Mouse (Mus musculus): Measurements from ENCODE around the gene Hccs. TPM values are rescaled to one million over a fixed set of nuclear protein-coding genes. Genes with fewer than 3 reads are reported as not detected.

Gene Hccs
- polyA plus RNA-seq, 1 experiment from 2014 or later = 44.8 TPM

DNA sequence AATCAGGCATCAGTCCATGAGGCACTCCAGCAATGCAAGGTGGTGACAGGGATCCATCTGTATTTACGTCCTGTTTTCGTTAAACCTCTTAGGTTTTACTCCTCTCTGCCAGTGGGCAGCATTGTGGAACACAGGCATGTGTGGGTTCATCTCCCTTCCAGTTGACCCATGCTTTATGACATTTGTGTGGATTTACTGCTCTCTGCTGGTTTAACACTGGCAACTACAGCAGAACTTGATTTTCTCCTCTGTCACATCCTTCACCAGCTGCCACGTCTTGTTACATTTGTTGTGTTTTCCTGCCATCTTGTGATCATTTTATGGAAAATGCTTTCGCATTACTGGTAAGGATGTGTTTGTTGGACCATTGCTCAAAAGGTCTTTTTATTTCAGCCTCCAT, 20.6 kb downstream of the Hccs start:
- Histone ChIP-seq H3K4me1 (no peaks in the 10 kb centered on the region), H3K27me3 (no peaks in the 10 kb centered on the region), H3K9ac (no peak overlapping the region), H3K9me3 (replicated peaks) (no peaks in the 10 kb centered on the region), H3K27ac (no peak overlapping the region), H3K4me2 (no peak overlapping the region), H3K4me3 (no peak overlapping the region), H3K36me3 (ENCODE audit: poor library complexity, severe bottlenecking) (no peaks in the 10 kb centered on the region)
- peak; percentile 48; the same call in 1 of the 2 replicates for ATAC-seq
- 90% methylated on average over 4 of the region's 4 CpGs for WGBS

DNA sequence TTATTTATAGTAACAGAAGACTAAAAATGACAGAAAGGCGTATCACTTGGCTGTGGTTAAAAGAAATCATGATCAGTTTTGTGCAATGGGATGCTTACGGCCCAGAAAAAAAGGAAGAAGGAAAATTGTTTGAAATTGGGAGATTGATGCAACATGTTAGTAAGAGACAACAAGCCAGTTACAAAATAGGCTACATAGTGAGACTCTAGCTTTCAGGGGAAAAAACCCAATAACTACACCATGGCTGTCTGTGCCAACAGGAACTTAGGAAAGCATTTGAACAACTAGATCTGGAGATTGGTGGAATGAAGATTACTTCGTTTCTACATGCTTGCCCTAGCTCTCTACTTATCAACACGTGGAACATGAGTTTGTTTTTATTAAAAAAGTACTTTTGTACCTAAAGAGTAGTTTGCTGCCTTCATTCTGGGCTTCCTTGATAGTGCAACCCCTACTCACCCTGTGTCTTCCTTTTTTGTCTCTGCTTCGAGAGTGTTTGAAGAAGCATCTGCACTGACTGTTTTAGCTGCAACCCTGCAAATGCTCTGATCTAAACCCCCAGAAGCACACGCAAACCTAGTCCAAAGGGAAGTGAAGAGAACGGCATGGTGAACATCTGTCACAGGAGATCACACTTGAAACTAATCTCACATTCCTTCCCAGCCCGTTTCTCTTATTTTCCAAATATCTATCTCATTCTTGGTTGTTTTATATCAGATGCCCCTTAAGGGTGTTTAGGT, 56.6 kb downstream of the Hccs start:
- no peaks in the 10 kb centered on the region for H3K4me1 ChIP-seq
- H3K4me3 ChIP-seq = no peak overlapping the region
- H3K9ac ChIP-seq = no peak overlapping the region
- no peaks in the 10 kb centered on the region for H3K36me3 ChIP-seq (ENCODE audit: poor library complexity, severe bottlenecking)
- WGBS = 76% methylated on average over 8 of the region's 8 CpGs
- ATAC-seq = no peak
- H3K4me2 ChIP-seq = no peak overlapping the region
- H3K9me3 ChIP-seq (replicated peaks) = no peaks in the 10 kb centered on the region
- no peak overlapping the region for H3K27ac ChIP-seq
- no peaks in the 10 kb centered on the region; the same call in 1 of the 2 replicates for H3K27me3 ChIP-seq

DNA sequence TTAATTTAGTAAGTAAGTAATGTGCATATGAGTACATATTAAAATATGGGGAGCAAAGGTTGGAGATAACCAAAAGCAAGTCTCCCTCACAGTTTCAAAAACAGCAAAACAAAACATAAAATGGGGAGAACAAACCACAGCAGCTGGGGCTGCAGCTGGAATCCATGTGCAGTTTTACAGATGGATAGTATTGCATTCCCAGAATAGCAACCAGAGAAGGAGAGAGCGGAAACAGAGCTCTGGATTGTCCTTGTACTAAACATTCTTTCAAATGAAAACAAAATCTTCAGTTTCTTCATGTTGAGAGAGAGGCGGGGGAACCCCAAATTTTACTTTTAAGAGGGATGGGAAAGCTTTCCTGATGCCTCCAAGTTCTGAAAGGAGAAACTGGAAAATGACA, 58.0 kb downstream of the Hccs start:
- Histone ChIP-seq H3K27me3 (no peaks in the 10 kb centered on the region; the same call in 1 of the 2 replicates), H3K9ac (no peak overlapping the region), H3K9me3 (replicated peaks) (no peaks in the 10 kb centered on the region), H3K4me3 (no peak overlapping the region), H3K36me3 (ENCODE audit: poor library complexity, severe bottlenecking) (no peaks in the 10 kb centered on the region), H3K27ac (no peak overlapping the region), H3K4me2 (no peak overlapping the region), H3K4me1 (no peaks in the 10 kb centered on the region)
- WGBS = 87% methylated on average over 2 of the region's 2 CpGs
- ATAC-seq = no peak

DNA sequence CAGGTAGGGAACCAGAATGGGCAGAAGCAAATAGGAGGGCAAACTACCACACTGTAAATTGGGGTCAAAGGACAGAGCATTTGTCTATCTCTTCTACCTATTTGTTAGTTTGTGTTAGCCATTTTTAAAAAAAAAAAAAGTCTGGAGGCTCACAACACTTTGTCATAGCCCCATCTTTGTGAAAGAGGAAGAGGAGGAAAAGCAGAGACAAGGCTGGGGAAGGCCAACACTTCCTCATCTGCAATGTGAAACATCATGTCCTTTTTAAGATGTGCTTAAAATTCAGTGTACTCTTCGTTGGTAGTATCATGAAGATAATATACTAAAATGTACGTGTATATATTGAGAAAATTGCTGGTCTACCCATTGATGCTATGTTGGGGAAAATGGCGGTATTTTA, 59.1 kb downstream of the Hccs start:
- ATAC-seq = no peak
- no peaks in the 10 kb centered on the region for H3K9me3 ChIP-seq (replicated peaks)
- no peaks in the 10 kb centered on the region for H3K36me3 ChIP-seq (ENCODE audit: poor library complexity, severe bottlenecking)
- no peak overlapping the region for H3K4me2 ChIP-seq
- H3K9ac ChIP-seq = no peak overlapping the region
- H3K4me1 ChIP-seq = no peaks in the 10 kb centered on the region
- no peak overlapping the region for H3K27ac ChIP-seq
- H3K4me3 ChIP-seq = no peak overlapping the region
- no peaks in the 10 kb centered on the region; the same call in 1 of the 2 replicates for H3K27me3 ChIP-seq
- 78% methylated on average over 3 of the region's 3 CpGs for WGBS

DNA sequence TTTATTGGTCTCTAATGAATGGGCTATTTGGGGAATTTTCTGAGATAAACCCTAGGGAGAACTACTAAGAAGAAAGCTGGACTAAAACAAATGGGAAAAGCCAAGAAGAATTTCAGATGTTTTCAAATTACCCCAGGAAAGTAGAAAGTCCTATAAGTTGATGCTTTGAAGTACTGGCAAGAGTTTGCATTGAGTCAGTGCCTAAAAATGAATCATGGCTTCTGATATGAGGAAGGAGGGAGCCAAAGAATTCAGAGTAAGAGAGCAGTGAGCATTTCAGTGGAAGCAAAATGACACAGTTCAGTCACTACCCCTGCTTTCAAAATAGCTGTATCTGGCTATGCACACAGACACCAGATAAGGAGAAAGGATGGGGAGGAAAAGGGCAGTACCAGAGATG, 63.4 kb downstream of the Hccs start:
- Histone ChIP-seq H3K4me2 (no peak overlapping the region), H3K27ac (no peak overlapping the region), H3K4me1 (no peaks in the 10 kb centered on the region), H3K9me3 (replicated peaks) (no peaks in the 10 kb centered on the region), H3K9ac (no peak overlapping the region), H3K36me3 (ENCODE audit: poor library complexity, severe bottlenecking) (no peaks in the 10 kb centered on the region), H3K27me3 (peaks cover 3% of the 10 kb centered on the region; the same call in 1 of the 2 replicates), H3K4me3 (no peak overlapping the region)
- no peak for ATAC-seq

DNA sequence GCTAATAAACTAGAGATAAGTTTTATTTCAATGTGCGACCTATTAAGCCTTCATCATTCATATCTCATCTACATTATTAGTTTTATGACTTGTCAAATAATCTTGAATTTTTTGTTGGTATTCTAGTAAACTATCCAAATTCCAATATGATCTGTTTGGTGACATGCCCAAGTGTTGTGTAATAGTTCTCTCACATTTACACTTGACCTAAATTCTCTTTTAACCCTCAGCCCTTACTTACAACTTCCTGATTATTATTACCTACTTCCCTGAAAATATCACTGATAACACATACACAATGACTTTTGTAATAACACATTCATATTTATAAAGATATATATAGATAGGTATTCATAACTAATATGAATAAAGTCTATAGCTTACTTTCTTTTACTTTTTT, 64.3 kb downstream of the Hccs start:
- 80% methylated on average over 1 of the region's 1 CpGs for WGBS
- H3K9me3 ChIP-seq (replicated peaks) = no peaks in the 10 kb centered on the region
- H3K4me3 ChIP-seq = no peak overlapping the region
- no peak overlapping the region for H3K27ac ChIP-seq
- H3K4me1 ChIP-seq = no peaks in the 10 kb centered on the region
- no peak overlapping the region for H3K9ac ChIP-seq
- H3K36me3 ChIP-seq (ENCODE audit: poor library complexity, severe bottlenecking) = no peaks in the 10 kb centered on the region
- H3K27me3 ChIP-seq = peaks cover 3% of the 10 kb centered on the region; the same call in 1 of the 2 replicates
- H3K4me2 ChIP-seq = no peak overlapping the region
- ATAC-seq = no peak

DNA sequence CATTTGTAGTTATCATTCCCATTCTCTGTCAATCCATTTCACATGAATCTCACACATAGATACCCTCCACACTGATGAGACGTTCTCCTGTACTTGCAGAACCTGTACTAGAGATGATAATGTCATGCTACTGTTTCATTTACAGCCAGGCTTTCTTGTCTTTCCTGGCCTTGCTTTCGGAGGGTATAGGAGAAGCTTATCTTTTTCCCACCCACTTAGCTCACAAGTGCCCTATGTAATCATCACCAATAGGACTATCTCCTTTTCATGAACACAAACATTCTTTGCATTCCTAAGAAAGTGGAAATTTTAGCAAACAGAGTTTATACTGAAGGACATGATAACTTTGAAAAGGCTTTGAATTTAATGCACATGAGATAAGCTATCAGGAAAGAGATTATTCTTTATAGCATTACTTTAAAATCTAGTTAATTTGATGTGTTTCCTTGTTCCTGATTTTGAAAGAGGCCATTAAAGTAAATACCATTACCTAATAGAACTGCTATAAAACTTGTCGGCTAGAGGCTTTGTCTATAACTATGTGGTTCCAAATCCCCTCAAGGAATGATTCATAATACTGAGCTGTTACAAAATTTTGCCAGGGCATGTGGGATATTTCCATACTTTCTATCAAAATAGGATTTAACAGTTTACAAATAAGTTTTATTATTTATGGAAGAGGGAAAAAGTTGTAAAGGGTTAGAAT, 97.7 kb downstream of the Hccs start:
- Histone ChIP-seq H3K27ac (no peak overlapping the region), H3K9ac (no peak overlapping the region), H3K36me3 (ENCODE audit: poor library complexity, severe bottlenecking) (no peaks in the 10 kb centered on the region), H3K4me3 (no peak overlapping the region), H3K4me1 (no peaks in the 10 kb centered on the region), H3K4me2 (no peak overlapping the region), H3K9me3 (replicated peaks) (no peaks in the 10 kb centered on the region), H3K27me3 (peaks cover 5% of the 10 kb centered on the region; the same call in 1 of the 2 replicates)
- 78% methylated on average over 3 of the region's 3 CpGs for WGBS
- ATAC-seq = no peak

DNA sequence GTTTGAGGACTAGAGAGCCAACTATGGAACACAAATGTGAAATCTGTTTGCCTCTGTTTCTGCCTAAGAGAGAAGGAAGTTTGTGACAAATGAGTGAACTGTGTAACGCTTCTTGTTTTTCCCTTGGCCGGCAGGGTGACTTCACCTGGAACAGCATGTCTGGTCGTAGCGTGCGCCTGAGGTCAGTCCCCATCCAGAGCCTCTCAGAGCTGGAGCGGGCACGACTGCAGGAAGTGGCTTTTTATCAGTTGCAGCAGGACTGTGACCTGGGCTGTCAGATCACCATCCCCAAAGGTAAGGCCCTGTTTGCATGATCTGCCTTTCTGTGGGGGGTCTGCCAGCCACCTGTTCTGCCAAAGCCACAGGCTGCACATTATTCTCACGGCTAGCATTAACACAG, 100.1 kb downstream of the Hccs start:
- WGBS = 79% methylated on average over 8 of the region's 8 CpGs
- no peak for ATAC-seq
- Histone ChIP-seq H3K9ac (no peak overlapping the region), H3K4me1 (no peaks in the 10 kb centered on the region), H3K4me3 (no peak overlapping the region), H3K27ac (no peak overlapping the region), H3K36me3 (ENCODE audit: poor library complexity, severe bottlenecking) (no peaks in the 10 kb centered on the region), H3K4me2 (no peak overlapping the region), H3K27me3 (peaks cover 5% of the 10 kb centered on the region; the same call in 1 of the 2 replicates), H3K9me3 (replicated peaks) (no peaks in the 10 kb centered on the region)

DNA sequence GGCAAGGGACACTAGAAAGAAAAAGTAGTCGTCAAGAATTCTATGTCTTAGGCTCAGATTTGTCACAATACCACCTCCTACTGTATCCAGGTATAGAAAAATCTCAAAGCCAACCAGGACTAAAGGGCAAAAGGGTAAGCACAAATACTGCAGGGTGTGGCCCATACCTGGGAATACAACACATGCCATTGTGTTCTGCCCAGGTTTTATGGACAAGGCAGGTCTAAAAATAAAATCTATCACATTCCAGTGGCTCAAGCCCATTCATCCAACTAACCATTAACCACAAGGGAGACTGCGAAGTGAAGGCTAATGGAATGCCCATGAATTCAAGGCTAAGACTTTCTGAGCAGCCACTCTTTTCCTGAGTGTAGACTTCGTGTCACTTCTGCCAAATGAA, 110.2 kb downstream of the Hccs start:
- Histone ChIP-seq H3K4me1 (no peaks in the 10 kb centered on the region), H3K27me3 (peaks cover 7% of the 10 kb centered on the region; the same call in 1 of the 2 replicates), H3K4me2 (no peak overlapping the region), H3K36me3 (ENCODE audit: poor library complexity, severe bottlenecking) (no peaks in the 10 kb centered on the region), H3K4me3 (no peak overlapping the region), H3K9me3 (replicated peaks) (no peaks in the 10 kb centered on the region), H3K27ac (no peak overlapping the region), H3K9ac (no peak overlapping the region)
- WGBS = 70% methylated on average over 3 of the region's 3 CpGs
- ATAC-seq = no peak

Other genes with a start within 250 kb of the Hccs start
- gene Amelx, start 133.2 kb downstream of the Hccs start, polyA plus RNA-seq (2015; fragmentation: Nextera tagmentation; extraction: Ambion mirVana) = not detected in 2 replicates

Data from forebrain, embryonic 13.5 days (tissue).